Mouse (Mus musculus): Measurements from ENCODE around the gene A330070K13Rik.

GRCm38 (mm10) chr5:130333971-130334370 is 50.5 kb downstream of the A330070K13Rik start:
- no peak for TF ChIP-seq POLR2A (IDR thresholded peaks at IDR 0.05; ENCODE audit: low read depth, low read length)
- TF ChIP-seq CTCF (IDR thresholded peaks at IDR 0.05; ENCODE audit: borderline replicate concordance, insufficient read depth, low read length): no peak

Data from embryonic fibroblast, embryonic 13.5 days (primary cell).